Mouse (Mus musculus) heart, postnatal 0 days (tissue): ENCODE data around the gene Rere. TPM values are rescaled to one million over a fixed set of nuclear protein-coding genes. Genes with fewer than 3 reads are reported as not detected.
"Not testable (repeated sequence)": the region's sequence is repeated elsewhere in the genome, so short reads cannot be mapped to it uniquely, and the experiment has no call there.

ENCODE experiments used
- ATAC-seq: fragments of 200-750 bp; cut with Nextera tagmentation; 2 replicates; pipeline ENCODE4 v1.8.0; 2017; ENCODE audit warnings: low read depth, moderate number of reproducible peaks, moderate library complexity; ENCODE audit not compliant: insufficient read depth
- DNase-seq: peaks from one replicate; pipeline ENCODE4 v3.0.0-alpha.2; 2016; ENCODE audit warnings: low spot score
- H3K27ac ChIP-seq: fragments of 300-500 bp; sonication (generic); 2 replicates; pipeline ENCODE4 v1.5.1; 2014; ENCODE audit warnings: low read depth, mild to moderate bottlenecking
- H3K27me3 ChIP-seq: fragments of 300-500 bp; sonication (generic); 2 replicates; pipeline ENCODE4 v1.6.1; 2014; ENCODE audit warnings: low read length, mixed read lengths; ENCODE audit not compliant: control insufficient read depth, insufficient read depth
- H3K36me3 ChIP-seq: fragments of 300-500 bp; sonication (generic); replicated peaks from 2 replicates; pipeline ENCODE4 v1.6.1; 2014; ENCODE audit warnings: low read length, mixed read lengths; ENCODE audit not compliant: control insufficient read depth, insufficient read depth
- H3K4me1 ChIP-seq: fragments of 300-500 bp; sonication (generic); 2 replicates; pipeline ENCODE4 v1.6.1; 2014; ENCODE audit warnings: antibody characterized with exemption; ENCODE audit not compliant: control insufficient read depth, insufficient read depth
- H3K4me2 ChIP-seq: fragments of 300-500 bp; sonication (generic); 2 replicates; pipeline ENCODE4 v1.6.1; 2014; ENCODE audit warnings: low read depth, mild to moderate bottlenecking, low read length, moderate library complexity
- H3K4me3 ChIP-seq: fragments of 300-500 bp; sonication (generic); 2 replicates; pipeline ENCODE4 v1.5.1; 2014; ENCODE audit warnings: low read depth, low read length
- H3K9ac ChIP-seq: fragments of 300-500 bp; sonication (generic); replicated peaks from 2 replicates; pipeline ENCODE4 v1.6.1; 2014; ENCODE audit warnings: low read depth, low read length, mixed read lengths
- H3K9me3 ChIP-seq: fragments of 300-500 bp; sonication (generic); replicated peaks from 2 replicates; pipeline ENCODE4 v1.6.1; 2016; ENCODE audit warnings: low read length; ENCODE audit not compliant: control insufficient read depth
- CTCF ChIP-seq: IDR thresholded peaks from 2 replicates; pipeline ENCODE4 v1.5.1; 2016; ENCODE audit warnings: antibody characterized with exemption, control low read depth, low read depth
- EP300 ChIP-seq: IDR thresholded peaks from 2 replicates; pipeline ENCODE4 v1.6.1; 2016; ENCODE audit warnings: antibody characterized with exemption, low read depth
- WGBS: fragments of 180-500 bp; shearing (Covaris S2); extraction: QIAGEN DNeasy Blood & Tissue Kit; methylation state at CpG from one replicate; pipeline ENCODE4 v1.1.7; 2014; 5-methylcytosine and 5-hydroxymethylcytosine counted together
- polyA plus RNA-seq: library from polyadenylated mRNA; unstranded; fragments of >200 nt; fragmentation: Nextera tagmentation; extraction: Ambion mirVana; gene quantifications from 2 replicates; pipeline ENCODE4 v1.2.1, GENCODE M21; 2015
- total RNA-seq: library from RNA; depleted of rRNA; stranded (reverse); fragments of >200 nt; gene quantifications from 2 replicates; pipeline ENCODE4 v1.2.3, GENCODE M21; 2014; ENCODE audit warnings: low replicate concordance

Gene Rere
- total and polyA plus RNA-seq, 2 experiments from 2014 or later = 14.6 to 17.9 TPM

GRCm38 (mm10) chr4:150478006-150478405, 196.6 kb downstream of the Rere start:
- Histone ChIP-seq H3K9me3 (no peaks in the 10 kb centered on the region), H3K4me3 (no peak overlapping the region), H3K4me1 (peaks cover 22% of the 10 kb centered on the region), H3K27me3 (no peaks in the 10 kb centered on the region), H3K36me3 (peaks cover 21% of the 10 kb centered on the region), H3K9ac (no peak overlapping the region), H3K27ac (no peak overlapping the region), H3K4me2 (no peak overlapping the region)
- no peak for ATAC-seq
- 77% methylated on average over 6 of the region's 6 CpGs for WGBS
- DNase-seq = no peak
- TF ChIP-seq CTCF (no peak), EP300 (no peak)

GRCm38 (mm10) chr4:150483081-150483480, 201.6 kb downstream of the Rere start:
- not testable (repeated sequence) for H3K4me2 ChIP-seq, H3K27ac ChIP-seq, ATAC-seq, H3K27me3 ChIP-seq, H3K9ac ChIP-seq, H3K4me3 ChIP-seq, DNase-seq, H3K9me3 ChIP-seq
- Histone ChIP-seq H3K4me1 (peaks cover 16% of the 10 kb centered on the region), H3K36me3 (peaks cover 13% of the 10 kb centered on the region)
- WGBS = 94% methylated on average over 4 of the region's 5 CpGs

- H3K27me3 ChIP-seq = no peaks in the 10 kb centered on the region
- ATAC-seq (no peak), DNase-seq (no peak)
- H3K4me3 ChIP-seq = no peak overlapping the region
- H3K27ac ChIP-seq = no peak overlapping the region
- H3K9ac ChIP-seq = no peak overlapping the region
- TF ChIP-seq CTCF = no peak
- TF ChIP-seq EP300 = no peak
- peaks cover 25% of the 10 kb centered on the region for H3K4me1 ChIP-seq
- 42% methylated on average over 2 of the region's 2 CpGs for WGBS
- no peaks in the 10 kb centered on the region for H3K9me3 ChIP-seq
- H3K4me2 ChIP-seq = no peak overlapping the region
- H3K36me3 ChIP-seq = no peaks in the 10 kb centered on the region; the same call in 1 of the 2 replicates
Observed at GRCm38 (mm10) chr4:150486097-150486496, 204.7 kb downstream of the Rere start.

- Histone ChIP-seq H3K9ac (no peak overlapping the region), H3K4me1 (peaks cover 22% of the 10 kb centered on the region), H3K4me2 (no peak overlapping the region), H3K4me3 (no peak overlapping the region), H3K9me3 (no peaks in the 10 kb centered on the region), H3K36me3 (no peaks in the 10 kb centered on the region; the same call in 1 of the 2 replicates), H3K27me3 (no peaks in the 10 kb centered on the region), H3K27ac (0 out of 2 replicates have a peak overlapping the region, but pooled peaks have one; percentile 22)
- DNase-seq = no peak
- 63% methylated on average over 5 of the region's 5 CpGs for WGBS
- no peak for ATAC-seq
- no peak for TF ChIP-seq EP300
- no peak for TF ChIP-seq CTCF
Observed at GRCm38 (mm10) chr4:150487109-150487508, 205.7 kb downstream of the Rere start.

- TF ChIP-seq CTCF (no peak), EP300 (no peak)
- ATAC-seq = peak; percentile 98
Observed at GRCm38 (mm10) chr4:150488096-150488748, 206.8 kb downstream of the Rere start.

GRCm38 (mm10) chr4:150488767-150489166, 207.3 kb downstream of the Rere start:
- peak overlapping the region; percentile 52 for H3K9ac ChIP-seq
- no peaks in the 10 kb centered on the region for H3K27me3 ChIP-seq
- ATAC-seq (no peak), DNase-seq (no peak)
- peak overlapping the region; percentile 86 for H3K27ac ChIP-seq
- H3K4me2 ChIP-seq = peak overlapping the region; percentile 69
- peaks cover 22% of the 10 kb centered on the region for H3K4me1 ChIP-seq
- WGBS = 29% methylated on average over 4 of the region's 4 CpGs
- TF ChIP-seq EP300 (no peak), CTCF (no peak)
- no peaks in the 10 kb centered on the region for H3K9me3 ChIP-seq
- H3K4me3 ChIP-seq = peak overlapping the region; percentile 45
- no peaks in the 10 kb centered on the region for H3K36me3 ChIP-seq

More at GRCm38 (mm10) chr4:150488096-150488748, 206.8 kb downstream of the Rere start:
- peak overlapping the region; percentile 52 for H3K9ac ChIP-seq
- peaks cover 22% of the 10 kb centered on the region for H3K4me1 ChIP-seq
- no peaks in the 10 kb centered on the region for H3K27me3 ChIP-seq
- H3K4me2 ChIP-seq = peak overlapping the region; percentile 69
- DNase-seq = peak; percentile 96
- H3K36me3 ChIP-seq = no peaks in the 10 kb centered on the region
- 13% methylated on average over 12 of the region's 12 CpGs for WGBS
- no peaks in the 10 kb centered on the region for H3K9me3 ChIP-seq
- peak overlapping the region; percentile 86 for H3K27ac ChIP-seq
- H3K4me3 ChIP-seq = peak overlapping the region; percentile 45
